Mouse (Mus musculus): ENCODE results near the gene C3. TPM values are rescaled to one million over a fixed set of nuclear protein-coding genes. Genes with fewer than 3 reads are reported as not detected.

The C3 gene
- polyA plus RNA-seq, 1 experiment from 2014 or later, result 1.4 TPM

DNA sequence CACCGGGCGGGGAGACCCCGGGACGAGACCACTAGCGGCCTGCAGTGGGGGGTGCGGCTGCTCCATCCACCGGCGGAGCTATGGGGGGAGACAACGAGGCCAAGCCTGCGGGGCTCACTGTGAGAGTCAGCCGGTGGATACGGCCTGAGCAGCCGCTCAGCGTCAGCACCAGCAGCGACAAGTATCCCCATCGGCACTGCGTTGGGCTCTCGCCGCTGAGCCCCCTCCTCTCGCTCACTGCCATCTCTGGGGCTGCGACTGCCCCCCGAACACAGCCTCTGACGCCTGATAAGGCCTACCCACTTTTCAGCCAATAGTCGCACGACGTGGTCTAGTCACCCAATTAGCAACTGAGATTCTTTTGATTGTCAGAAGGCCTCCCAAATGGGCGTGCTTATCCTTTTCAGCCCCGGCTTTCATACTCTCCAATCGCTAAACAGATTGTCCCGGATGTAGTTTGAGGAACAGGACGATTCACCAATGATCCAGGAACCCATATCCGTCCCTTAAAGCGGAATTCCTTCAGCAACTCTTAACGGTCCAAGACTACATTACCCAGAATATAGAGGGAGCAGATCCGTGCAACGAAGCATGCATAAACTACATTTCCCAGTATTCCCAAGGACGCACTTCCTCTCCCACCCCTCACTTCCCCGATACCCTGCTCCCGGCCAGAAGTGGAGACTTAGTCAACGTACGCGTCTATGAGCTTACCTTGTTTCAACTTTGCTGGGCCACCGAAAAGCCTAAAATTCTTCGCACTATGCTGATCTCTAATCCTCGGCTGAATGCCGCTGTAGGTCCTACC, 19.7 kb upstream of the C3 start:
- no peaks in the 10 kb centered on the region for H3K27me3 ChIP-seq (ENCODE audit: control insufficient read depth, insufficient read depth, low read length)
- ATAC-seq (ENCODE audit: insufficient number of reproducible peaks, insufficient read depth, low FRiP score, low read depth), result peak; percentile 91
- peak overlapping the region; percentile 81 for H3K4me3 ChIP-seq (ENCODE audit: low read depth, low read length)
- peak overlapping the region; percentile 86 for H3K4me2 ChIP-seq (replicated peaks; ENCODE audit: low read depth, low read length)
- under 1% methylated on average over 46 of the region's 46 CpGs for WGBS
- peaks cover 21% of the 10 kb centered on the region for H3K4me1 ChIP-seq (ENCODE audit: control insufficient read depth, insufficient read depth, low read length)
- H3K36me3 ChIP-seq (ENCODE audit: control insufficient read depth, insufficient read depth, low read length), result no peaks in the 10 kb centered on the region; the same call in 1 of the 2 replicates
- peak overlapping the region; percentile 58 for H3K9ac ChIP-seq (replicated peaks; ENCODE audit: low read depth, low read length)
- no peaks in the 10 kb centered on the region for H3K9me3 ChIP-seq (ENCODE audit: control insufficient read depth, low read depth, low read length)
- H3K27ac ChIP-seq (ENCODE audit: low read length), result peak overlapping the region; percentile 93

GRCm38 (mm10) chr17:57246663-57247392, 18.9 kb upstream of the C3 start:
- Histone ChIP-seq H3K27me3 (ENCODE audit: control insufficient read depth, insufficient read depth, low read length) (no peaks in the 10 kb centered on the region), H3K4me2 (replicated peaks; ENCODE audit: low read depth, low read length) (peak overlapping the region; percentile 86), H3K4me1 (ENCODE audit: control insufficient read depth, insufficient read depth, low read length) (peaks cover 21% of the 10 kb centered on the region), H3K9me3 (ENCODE audit: control insufficient read depth, low read depth, low read length) (no peaks in the 10 kb centered on the region; the same call in 1 of the 2 replicates), H3K4me3 (ENCODE audit: low read depth, low read length) (peak overlapping the region; percentile 56), H3K9ac (replicated peaks; ENCODE audit: low read depth, low read length) (peak overlapping the region; percentile 58), H3K36me3 (ENCODE audit: control insufficient read depth, insufficient read depth, low read length) (peaks cover 4% of the 10 kb centered on the region; the same call in 1 of the 2 replicates), H3K27ac (ENCODE audit: low read length) (peak overlapping the region; percentile 93)
- no peak for ATAC-seq (ENCODE audit: insufficient number of reproducible peaks, insufficient read depth, low FRiP score, low read depth)
- 3% methylated on average over 18 of the region's 18 CpGs for WGBS

DNA sequence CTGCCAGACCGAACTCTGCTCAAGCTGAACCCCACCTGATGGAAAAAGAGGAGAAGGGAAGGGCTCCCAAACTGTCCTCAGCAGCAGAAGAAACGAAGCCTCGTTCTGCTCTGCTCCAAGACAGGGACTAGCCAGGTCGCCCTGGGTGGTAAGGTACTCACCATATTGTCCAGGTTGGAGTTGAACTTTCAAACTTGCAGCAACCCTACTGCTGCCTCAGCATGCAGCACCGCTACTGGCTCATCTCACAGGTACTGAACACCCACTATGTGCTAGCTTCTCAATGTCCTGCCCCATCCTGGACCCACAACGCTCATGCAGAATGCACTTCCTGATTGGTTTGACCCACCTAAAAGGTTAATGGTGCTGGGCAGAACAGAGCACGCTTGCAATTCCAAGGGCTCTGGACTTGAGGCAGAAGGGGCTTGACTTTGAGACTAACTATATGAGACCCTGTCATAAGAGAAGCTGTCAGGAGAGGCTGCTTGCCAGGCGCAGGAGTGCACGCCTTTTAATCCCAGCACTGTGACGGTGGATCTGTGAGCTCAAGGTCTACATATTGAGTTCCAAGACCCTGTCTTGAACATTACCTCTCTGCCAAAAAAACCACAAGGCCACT, 17.5 kb upstream of the C3 start:
- H3K4me3 ChIP-seq (ENCODE audit: low read depth, low read length), result no peak overlapping the region
- H3K36me3 ChIP-seq (ENCODE audit: control insufficient read depth, insufficient read depth, low read length), result peaks cover 7% of the 10 kb centered on the region; the same call in 1 of the 2 replicates
- no peak overlapping the region for H3K27ac ChIP-seq (ENCODE audit: low read length)
- H3K9ac ChIP-seq (replicated peaks; ENCODE audit: low read depth, low read length), result no peak overlapping the region
- H3K4me2 ChIP-seq (replicated peaks; ENCODE audit: low read depth, low read length), result no peak overlapping the region
- peaks cover 14% of the 10 kb centered on the region for H3K4me1 ChIP-seq (ENCODE audit: control insufficient read depth, insufficient read depth, low read length)
- no peaks in the 10 kb centered on the region; the same call in 1 of the 2 replicates for H3K9me3 ChIP-seq (ENCODE audit: control insufficient read depth, low read depth, low read length)
- H3K27me3 ChIP-seq (ENCODE audit: control insufficient read depth, insufficient read depth, low read length), result no peaks in the 10 kb centered on the region
- WGBS, result 88% methylated on average over 10 of the region's 10 CpGs
- ATAC-seq (ENCODE audit: insufficient number of reproducible peaks, insufficient read depth, low FRiP score, low read depth), result no peak

- no peaks in the 10 kb centered on the region for H3K27me3 ChIP-seq (ENCODE audit: control insufficient read depth, insufficient read depth, low read length)
- H3K4me3 ChIP-seq (ENCODE audit: low read depth, low read length), result no peak overlapping the region
- no peaks in the 10 kb centered on the region; the same call in 1 of the 2 replicates for H3K9me3 ChIP-seq (ENCODE audit: control insufficient read depth, low read depth, low read length)
- no peak for ATAC-seq (ENCODE audit: insufficient number of reproducible peaks, insufficient read depth, low FRiP score, low read depth)
- peaks cover 13% of the 10 kb centered on the region for H3K4me1 ChIP-seq (ENCODE audit: control insufficient read depth, insufficient read depth, low read length)
- WGBS, result 70% methylated on average over 10 of the region's 10 CpGs
- peaks cover 7% of the 10 kb centered on the region; the same call in 1 of the 2 replicates for H3K36me3 ChIP-seq (ENCODE audit: control insufficient read depth, insufficient read depth, low read length)
- no peak overlapping the region for H3K9ac ChIP-seq (replicated peaks; ENCODE audit: low read depth, low read length)
- H3K27ac ChIP-seq (ENCODE audit: low read length), result no peak overlapping the region
- no peak overlapping the region for H3K4me2 ChIP-seq (replicated peaks; ENCODE audit: low read depth, low read length)
Observed at GRCm38 (mm10) chr17:57243650-57244370, 15.9 kb upstream of the C3 start.

DNA sequence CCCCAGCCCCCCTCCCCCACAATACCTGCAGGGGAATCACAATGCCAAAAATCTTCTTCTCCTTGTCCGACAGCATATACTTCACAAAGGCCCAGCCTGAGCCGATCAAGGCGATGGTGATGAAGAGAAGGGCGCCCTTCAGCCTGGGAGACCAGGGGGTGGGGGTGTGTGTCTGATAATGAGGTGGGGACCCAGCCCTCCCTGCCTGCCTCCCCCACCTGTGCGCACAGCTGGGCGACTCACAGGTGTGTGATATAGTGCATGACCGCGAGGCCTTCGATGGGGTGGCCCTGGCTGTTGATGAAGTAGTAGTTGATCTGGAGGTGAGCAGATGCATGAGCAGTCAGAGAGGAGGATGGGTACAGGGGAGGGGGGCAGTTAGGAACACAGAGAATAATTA, 9.2 kb upstream of the C3 start:
- 92% methylated on average over 9 of the region's 9 CpGs for WGBS
- Histone ChIP-seq H3K4me1 (ENCODE audit: control insufficient read depth, insufficient read depth, low read length) (no peaks in the 10 kb centered on the region), H3K4me3 (ENCODE audit: low read depth, low read length) (no peak overlapping the region), H3K27ac (ENCODE audit: low read length) (no peak overlapping the region), H3K9me3 (ENCODE audit: control insufficient read depth, low read depth, low read length) (no peaks in the 10 kb centered on the region; the same call in 1 of the 2 replicates), H3K27me3 (ENCODE audit: control insufficient read depth, insufficient read depth, low read length) (no peaks in the 10 kb centered on the region), H3K9ac (replicated peaks; ENCODE audit: low read depth, low read length) (no peak overlapping the region), H3K4me2 (replicated peaks; ENCODE audit: low read depth, low read length) (no peak overlapping the region), H3K36me3 (ENCODE audit: control insufficient read depth, insufficient read depth, low read length) (peaks cover 32% of the 10 kb centered on the region)
- ATAC-seq (ENCODE audit: insufficient number of reproducible peaks, insufficient read depth, low FRiP score, low read depth), result no peak

DNA sequence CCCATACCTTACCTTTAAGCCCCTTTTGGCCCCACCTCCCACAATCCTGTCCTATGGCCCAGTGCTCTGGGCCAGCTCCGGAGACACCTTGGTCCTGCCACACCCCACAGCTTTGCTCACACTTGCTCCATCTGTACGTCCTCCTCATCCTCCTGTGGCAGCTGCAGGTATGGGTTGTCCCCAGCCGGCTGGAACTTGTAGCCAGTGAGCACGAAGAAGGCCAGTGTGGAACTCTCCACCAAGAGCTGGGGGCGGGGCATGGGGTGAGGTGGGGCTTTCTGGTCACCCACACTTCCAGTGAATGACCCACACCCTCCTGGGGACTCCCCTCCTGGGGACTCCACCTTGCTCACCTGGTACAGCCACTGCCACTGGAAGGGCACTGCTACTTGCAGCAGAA, 7.9 kb upstream of the C3 start:
- no peak overlapping the region for H3K4me2 ChIP-seq (replicated peaks; ENCODE audit: low read depth, low read length)
- 87% methylated on average over 5 of the region's 5 CpGs for WGBS
- no peak for ATAC-seq (ENCODE audit: insufficient number of reproducible peaks, insufficient read depth, low FRiP score, low read depth)

DNA sequence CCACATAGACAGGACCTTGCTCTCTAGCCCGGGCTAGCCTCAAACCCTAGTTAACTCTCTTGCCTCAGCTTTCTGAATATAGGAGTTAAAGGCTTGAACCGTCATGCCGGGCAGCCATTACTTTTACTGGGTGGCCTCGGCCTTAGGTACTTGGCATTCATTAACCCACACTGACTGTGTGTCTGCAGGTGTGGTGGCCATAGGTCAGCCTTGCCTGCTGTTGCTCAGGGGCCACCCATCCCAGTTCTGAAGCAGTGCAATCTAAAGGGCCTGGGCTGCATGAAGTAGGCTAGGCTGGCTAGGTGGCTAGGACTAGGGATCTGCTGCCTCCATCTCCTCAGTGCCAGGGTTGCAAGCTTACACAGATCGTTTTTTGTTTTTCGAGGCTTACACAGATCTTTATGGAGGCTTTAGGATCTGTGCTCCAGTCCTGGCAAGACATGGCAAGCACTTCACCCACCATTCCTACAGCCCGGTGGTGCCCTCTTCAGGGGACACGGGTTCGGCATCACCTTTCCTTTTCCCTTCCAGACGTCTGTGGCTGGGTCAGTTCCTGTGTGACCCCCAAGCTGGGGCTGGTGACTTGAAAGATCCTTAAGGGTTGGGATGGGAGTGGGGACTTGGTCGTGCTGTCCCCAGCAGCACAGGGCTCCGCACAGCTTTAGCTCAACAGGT, 6.5 kb upstream of the C3 start:
- 78% methylated on average over 12 of the region's 12 CpGs for WGBS
- ATAC-seq (ENCODE audit: insufficient number of reproducible peaks, insufficient read depth, low FRiP score, low read depth), result no peak
- no peak overlapping the region for H3K4me2 ChIP-seq (replicated peaks; ENCODE audit: low read depth, low read length)

More for the DNA sequence above, 7.9 kb upstream of the C3 start:
- Histone ChIP-seq H3K27me3 (ENCODE audit: control insufficient read depth, insufficient read depth, low read length) (no peaks in the 10 kb centered on the region), H3K9me3 (ENCODE audit: control insufficient read depth, low read depth, low read length) (no peaks in the 10 kb centered on the region), H3K4me1 (ENCODE audit: control insufficient read depth, insufficient read depth, low read length) (no peaks in the 10 kb centered on the region), H3K36me3 (ENCODE audit: control insufficient read depth, insufficient read depth, low read length) (peaks cover 26% of the 10 kb centered on the region), H3K27ac (ENCODE audit: low read length) (no peak overlapping the region), H3K9ac (replicated peaks; ENCODE audit: low read depth, low read length) (no peak overlapping the region), H3K4me3 (ENCODE audit: low read depth, low read length) (no peak overlapping the region)

More for the DNA sequence above, 6.5 kb upstream of the C3 start:
- H3K9me3 ChIP-seq (ENCODE audit: control insufficient read depth, low read depth, low read length), result no peaks in the 10 kb centered on the region
- H3K27me3 ChIP-seq (ENCODE audit: control insufficient read depth, insufficient read depth, low read length), result no peaks in the 10 kb centered on the region
- H3K36me3 ChIP-seq (ENCODE audit: control insufficient read depth, insufficient read depth, low read length), result peaks cover 26% of the 10 kb centered on the region
- no peak overlapping the region for H3K9ac ChIP-seq (replicated peaks; ENCODE audit: low read depth, low read length)
- no peaks in the 10 kb centered on the region for H3K4me1 ChIP-seq (ENCODE audit: control insufficient read depth, insufficient read depth, low read length)
- H3K27ac ChIP-seq (ENCODE audit: low read length), result no peak overlapping the region
- H3K4me3 ChIP-seq (ENCODE audit: low read depth, low read length), result no peak overlapping the region
